Mouse (Mus musculus): ENCODE results near the gene Tcf25.

The Tcf25 gene

DNA sequence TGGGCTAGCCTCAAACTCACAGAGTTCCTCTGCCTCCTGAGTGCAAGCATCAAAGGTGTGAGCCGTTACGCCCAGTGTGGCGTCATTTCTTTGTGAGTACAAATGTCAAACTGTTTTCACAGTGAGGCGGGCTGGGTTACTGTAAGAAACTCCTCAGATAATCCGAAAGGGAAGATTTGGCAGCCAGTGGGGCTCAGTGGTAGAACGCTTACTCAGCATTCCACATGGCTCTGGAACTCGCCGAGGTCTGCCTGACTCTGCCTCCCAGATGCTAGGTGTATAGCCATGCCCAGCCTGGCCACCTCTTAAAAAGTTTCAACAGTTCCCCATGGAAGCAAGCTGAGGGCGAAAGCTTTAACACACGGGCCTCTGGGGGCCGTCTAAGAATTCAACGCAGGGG, 21.4 kb upstream of the Tcf25 start:
- DNase-seq: no peak

DNA sequence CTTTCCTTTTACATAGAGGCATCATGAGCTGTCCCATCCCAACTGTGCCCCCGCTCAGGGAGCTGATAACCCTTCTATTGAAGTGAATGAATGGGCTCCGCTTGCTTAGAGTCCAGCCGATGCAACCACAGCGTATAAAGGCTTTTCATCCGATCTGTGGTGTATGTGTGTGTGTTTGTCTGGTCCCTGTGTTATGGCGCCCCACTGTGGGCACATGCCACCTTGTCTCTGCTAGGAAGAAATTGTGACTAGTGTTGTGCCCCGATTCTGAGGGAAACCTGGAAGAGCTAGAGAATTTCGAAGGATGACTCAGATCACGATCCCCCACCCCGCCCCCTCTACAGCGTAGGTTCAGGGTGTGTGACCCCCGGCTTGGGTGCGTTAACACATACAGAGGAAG, 20.8 kb upstream of the Tcf25 start:
- peak; percentile 50 for DNase-seq

DNA sequence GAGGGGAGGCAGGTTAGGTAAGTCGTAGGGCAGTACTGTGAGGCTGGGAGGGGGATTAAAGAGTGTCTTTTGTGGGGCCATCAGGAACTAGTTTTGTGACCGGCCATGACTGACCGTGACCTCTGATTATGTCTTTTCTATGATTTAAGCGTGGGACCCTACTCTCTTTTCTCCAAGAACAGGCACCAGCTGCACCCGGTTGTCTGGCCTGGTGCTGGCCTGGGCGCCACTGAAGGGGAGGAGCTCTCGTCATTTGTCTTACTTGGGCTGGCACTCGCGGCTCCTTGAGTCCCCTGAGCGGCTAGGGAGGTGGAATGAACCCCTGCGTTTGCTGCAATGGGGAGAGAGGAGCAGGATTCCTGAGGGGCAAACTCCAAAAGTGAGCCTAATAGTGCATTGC, 20.3 kb upstream of the Tcf25 start:
- no peak for DNase-seq

DNA sequence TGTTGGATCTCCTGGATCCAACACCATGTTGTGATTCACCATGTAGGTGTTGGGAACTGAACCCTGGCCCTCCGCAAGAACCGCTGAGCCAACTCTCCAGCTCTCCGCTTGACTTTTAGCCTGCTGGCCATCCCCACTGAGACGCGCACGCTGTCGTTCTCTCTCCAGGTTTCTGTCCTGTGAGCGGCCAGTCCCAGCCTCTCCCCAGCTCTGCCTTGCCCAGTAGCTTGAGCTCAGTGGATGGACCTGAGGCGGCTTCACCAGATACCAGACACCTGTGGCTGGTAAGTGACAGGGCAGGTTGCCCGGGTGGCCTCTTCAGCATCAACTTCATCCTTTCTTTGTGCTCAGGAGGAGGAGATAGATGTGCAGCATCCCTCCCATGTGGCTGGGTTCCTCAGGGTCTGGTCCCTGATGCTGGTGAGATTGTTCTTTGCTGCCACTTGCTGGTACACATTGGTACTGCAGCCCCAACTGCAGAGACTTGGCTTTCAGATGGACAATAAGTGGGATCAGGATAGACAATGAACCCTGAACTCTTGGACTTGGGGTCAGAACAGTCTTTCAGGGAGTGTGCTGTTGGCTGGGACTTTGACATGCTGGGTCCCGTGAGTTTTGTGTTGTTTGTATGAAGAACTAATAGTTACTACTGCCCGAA, 12.3 kb upstream of the Tcf25 start:
- peak; percentile 75 for DNase-seq

DNA sequence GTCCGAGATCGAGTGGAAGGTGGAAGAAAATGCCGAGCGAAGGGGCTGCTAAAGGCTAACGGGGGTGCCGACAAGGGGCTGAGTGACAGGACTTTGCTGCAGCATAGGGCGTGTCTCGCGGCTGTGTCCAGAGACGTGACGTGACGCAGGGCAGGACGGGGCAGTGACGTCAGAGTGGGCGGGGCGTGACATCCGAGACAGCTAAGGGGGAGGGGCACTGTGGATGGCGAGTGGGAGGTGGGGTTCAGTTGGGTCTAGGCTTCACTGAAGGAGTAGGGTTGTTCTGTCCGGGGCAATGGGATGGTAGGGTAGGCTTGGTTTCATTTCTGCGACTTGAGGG, 656 bp downstream of the Tcf25 start:
- peak; percentile 95 for DNase-seq

DNA sequence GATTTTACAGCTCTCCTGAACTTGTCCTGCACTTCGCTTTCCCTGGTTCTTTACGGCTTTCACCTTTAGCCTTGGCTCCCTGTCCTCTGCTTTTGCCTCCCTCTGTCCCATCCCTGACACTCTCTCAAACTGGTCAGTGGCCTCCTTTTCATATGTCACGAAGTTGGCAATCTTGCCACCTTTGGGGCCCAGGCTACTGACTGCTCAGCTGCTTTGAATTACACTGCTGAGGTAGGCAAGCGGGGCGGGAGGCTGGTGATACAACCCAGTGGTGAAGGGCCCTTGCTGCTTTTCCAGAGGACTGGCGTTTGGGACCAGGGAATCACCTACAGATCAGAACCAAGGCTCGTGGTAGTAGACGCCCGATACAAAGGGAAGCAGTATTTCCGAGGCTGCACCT, 2.1 kb downstream of the Tcf25 start:
- no peak for DNase-seq

DNA sequence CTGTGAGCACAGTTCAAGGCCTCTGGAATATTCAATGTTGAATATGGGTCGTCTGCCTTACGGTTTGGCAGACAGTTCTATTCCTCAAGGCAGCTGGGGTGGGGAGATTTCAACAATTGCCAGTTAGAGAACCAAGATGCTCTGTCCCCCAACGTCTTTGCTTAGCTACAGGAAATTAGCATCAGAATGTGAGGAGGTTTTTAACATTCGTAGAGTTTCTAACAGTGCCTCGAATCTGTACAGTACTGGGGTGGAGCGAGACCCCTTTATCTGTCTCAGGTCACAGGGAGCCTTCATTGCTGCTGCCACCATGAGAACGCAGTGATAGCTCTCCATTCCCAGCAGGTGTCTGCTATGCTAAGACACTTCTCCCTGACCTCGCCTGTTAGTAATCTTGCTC, 2.6 kb downstream of the Tcf25 start:
- DNase-seq: no peak

DNA sequence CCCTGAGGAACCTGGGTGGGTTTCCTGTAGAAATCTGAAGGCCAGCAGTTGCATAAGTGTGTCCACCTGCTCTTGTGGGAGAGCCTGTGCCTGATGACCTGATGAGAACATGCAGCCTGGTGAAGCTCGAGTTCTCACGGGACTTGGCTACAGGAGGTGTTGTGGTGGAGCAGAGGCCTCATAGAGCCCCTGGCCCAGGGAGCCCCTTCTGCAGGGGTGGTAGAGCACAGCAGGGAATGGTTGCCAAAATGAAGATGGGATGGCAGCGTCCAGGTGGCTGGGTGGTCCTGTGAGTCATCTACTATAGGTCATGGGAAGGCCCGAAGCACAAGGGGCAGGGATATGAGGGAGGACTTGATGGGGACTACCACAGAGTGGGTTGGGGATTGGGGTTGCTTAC, 8.2 kb downstream of the Tcf25 start:
- DNase-seq: no peak

DNA sequence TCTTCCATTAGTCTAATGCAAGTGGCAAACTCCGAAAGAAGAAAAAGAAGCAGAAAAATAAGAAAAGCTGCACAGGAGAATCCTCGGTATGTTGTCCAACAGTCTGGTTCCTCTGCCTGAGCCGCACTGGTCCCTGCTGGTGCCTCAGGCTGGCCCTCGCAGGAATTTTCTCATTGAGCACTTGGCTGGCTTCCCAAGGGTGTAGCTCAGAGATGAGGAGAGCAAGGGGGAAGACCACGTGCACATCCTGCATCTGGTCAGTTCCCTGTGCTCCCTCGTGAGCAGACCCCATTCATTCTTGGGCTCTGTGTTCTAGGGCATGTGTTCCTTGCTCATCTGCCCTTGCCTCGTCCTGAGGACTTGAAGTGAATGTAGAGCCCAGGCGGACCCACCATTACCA, 9.0 kb downstream of the Tcf25 start:
- DNase-seq: no peak

DNA sequence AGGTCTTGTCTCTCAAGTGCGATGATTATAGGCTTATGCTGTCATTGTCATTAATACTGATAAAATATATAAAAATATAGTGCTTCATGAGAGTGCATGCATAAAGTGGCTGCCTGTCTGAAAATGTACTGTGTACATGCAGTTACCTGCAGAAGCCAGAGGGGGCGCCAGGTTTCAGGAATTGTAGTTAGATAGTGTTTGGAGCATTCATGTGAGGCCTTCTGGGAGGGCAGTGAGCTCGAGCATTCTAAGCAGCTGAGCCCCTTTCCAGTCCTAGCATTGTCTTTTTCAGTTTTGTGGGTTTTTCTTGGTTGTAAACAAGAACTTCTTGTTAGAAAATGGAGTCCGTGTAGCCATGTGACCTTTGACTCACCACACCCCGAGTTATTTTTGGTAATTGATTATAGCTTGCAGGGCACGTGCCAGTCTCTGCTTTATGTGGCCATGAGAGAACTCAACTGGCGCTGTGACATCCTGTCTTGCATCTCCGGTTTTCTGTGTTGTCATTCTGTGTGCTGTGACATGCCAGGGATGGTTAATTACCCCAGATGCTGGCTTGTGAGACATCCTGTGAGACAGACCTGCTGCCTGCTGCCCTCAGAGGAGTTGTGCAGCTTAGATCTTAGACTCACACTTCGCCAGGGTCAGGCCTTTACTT, 11.5 kb downstream of the Tcf25 start:
- peak; percentile 52 for DNase-seq

DNA sequence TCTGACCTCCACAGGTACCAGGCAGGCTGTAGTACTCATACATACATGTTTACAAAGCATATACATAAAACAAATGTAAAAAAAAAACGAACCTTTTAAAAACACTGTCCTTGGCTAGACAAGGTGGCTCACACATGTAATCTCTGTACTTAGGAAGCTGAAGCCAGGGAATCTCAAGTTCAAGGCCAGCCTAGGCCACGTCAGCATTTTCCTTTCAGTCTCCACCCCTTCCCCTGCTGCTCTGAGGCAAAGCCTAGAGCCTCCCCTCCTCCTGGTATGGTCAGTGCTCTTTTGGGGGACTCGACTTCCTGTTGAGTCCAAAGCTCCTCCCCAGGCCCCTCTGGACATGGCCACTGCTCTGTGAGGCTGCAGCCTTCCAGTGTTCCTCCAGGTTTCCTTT, 13.5 kb downstream of the Tcf25 start:
- no peak for DNase-seq

DNA sequence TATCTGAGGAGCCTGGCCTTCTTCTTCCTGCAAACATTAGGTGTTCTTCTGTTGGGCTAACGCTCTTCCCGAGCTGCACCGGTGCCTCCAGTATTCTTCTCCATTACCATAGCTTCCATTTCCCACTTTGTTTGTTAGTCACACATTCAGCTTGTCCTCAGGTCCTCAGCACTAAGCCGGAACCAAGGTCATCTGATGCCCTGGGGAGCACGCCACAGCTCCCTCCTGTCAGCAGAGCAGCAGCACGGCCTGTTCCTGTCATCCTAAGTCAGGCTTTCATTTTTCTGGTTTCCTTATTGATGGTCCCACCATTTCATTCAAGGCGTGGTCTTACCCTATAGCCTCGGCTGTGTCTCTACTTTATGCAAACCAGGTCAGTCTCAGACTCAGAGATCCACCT, 14.2 kb downstream of the Tcf25 start:
- no peak for DNase-seq

DNA sequence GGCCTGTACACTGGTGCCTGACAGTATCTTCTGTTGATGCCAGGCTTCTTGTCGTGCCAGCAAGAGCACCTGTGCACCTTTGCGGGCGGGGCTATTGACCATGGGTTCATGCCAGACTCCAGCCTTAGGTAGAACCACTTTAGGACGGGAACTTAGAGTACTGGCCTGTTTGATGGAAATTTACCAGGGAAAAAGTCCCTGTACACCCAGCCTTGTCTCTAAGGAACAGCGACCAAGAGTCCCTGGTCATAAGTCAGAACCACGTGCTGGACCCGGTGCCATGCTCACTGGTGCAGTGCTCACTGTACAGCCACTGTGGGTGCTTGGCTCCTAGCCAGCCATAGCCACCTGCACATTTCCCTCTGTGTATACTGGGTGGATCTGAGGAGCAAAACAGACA, 15.5 kb downstream of the Tcf25 start:
- no peak for DNase-seq

DNA sequence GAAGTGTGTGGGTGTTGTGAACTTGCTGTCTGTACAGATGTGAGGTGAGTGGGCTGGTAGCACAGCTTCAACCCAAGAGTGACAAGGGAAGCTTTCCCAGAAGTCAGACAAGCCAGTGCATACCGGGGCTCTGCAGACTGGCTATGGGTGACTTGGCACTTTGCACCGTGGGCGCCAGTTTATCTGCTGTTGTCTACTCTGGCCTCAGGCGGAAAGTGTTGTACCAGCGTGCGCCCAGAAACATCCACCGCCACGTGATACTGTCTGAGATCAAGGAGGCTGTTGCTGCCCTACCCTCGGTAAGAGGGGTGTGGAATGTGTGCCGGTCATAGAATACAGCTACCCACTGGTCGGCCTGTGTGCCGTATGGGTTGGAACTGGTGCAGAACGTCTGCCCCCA, 24.8 kb downstream of the Tcf25 start:
- DNase-seq: no peak

DNA sequence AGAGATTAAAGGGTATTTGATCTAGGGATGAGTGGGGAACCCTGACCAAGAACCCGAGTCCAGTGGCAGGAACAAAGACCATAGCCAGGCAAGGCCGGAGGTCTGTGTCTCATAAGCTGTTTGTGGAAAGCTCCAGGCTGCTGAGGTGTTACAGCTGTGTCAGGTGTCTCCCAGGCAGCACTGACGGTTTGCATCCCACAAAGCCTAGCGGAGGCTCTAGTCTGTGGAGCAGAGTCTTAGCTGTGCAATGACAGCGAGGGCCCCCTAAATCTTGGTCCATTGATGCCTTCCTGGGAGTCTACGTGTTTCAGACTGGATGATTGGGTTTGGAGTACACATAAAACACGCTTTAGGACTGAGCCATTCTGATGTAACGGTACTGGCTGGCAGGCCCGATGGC, 28.4 kb downstream of the Tcf25 start:
- no peak for DNase-seq

DNA sequence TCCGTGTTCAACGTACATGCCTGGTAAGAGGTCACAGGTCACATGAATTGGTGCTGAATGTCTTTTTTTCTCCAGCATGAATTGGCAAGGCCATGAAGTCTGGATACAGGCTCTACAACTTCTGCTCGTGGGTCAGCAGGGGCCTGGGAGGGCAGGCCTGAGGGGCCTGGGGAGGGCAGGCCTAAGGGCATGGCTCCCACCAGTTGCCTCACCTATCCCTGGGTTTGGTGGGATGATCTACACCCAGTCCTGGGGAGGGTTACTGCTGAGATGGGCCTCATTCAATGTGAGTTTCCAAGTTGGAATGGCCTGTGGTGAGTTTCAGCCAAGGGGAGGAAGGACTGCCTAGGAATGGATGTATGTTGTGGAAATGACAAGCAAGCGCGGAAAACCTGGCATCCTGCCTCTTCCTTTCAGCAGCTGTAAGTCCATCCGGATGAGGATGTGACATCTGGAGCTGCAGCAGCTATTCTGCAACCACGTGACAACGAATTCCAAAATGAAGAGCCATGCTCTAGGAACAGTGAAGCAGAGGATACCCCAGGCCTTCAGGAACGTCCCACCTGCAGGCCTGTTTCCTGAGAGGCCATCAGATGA, 29.3 kb downstream of the Tcf25 start:
- DNase-seq: no peak

DNA sequence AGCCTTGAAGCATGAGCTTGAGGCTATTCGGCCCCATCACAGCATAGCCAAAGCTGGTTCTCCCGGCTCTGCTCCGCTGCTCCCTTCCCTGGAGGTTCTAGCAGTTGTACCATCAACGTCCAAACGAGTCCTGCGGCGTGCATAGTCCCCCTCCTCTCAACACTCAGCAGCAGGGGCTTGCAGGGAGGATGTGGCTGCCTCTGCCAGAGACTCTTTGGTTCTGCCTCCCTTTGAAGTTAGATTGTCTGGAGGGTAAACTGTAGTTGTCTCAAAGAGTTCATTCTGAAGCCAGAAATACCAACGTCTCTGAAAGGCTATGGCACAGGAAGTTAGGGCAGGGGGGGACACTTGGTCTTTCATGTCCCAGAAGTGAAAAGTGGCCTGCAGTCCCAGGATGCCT, 31.0 kb downstream of the Tcf25 start:
- no peak for DNase-seq

DNA sequence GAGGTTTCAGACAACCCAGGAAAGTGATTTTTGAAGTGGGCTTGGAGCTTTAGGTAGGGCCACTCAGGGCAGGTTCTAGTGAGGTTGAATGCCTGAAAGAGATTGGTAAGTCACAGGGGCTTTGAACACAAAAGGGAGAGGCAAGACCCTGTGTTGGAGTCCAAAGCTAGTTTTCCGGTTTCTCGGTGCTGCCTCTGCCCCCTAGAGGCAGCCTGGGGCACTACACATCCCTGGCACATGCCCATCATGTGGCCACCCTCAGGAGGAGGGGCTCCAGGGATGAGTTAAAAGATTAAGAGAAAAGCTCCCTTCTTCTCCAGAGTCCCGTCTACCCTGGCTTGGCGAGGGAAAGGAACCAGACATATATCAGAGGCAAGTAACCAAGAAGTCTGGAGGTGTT, 33.2 kb downstream of the Tcf25 start, which contains the start of gene Mc1r:
Gene Mc1r, plus strand, starts transcription at position 322 of the 400 bp plus-strand sequence.
- DNase-seq: peak; percentile 72

DNA sequence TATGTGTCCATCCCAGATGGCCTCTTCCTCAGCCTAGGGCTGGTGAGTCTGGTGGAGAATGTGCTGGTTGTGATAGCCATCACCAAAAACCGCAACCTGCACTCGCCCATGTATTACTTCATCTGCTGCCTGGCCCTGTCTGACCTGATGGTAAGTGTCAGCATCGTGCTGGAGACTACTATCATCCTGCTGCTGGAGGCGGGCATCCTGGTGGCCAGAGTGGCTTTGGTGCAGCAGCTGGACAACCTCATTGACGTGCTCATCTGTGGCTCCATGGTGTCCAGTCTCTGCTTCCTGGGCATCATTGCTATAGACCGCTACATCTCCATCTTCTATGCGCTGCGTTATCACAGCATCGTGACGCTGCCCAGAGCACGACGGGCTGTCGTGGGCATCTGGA, 34.1 kb downstream of the Tcf25 start:
- DNase-seq: no peak

DNA sequence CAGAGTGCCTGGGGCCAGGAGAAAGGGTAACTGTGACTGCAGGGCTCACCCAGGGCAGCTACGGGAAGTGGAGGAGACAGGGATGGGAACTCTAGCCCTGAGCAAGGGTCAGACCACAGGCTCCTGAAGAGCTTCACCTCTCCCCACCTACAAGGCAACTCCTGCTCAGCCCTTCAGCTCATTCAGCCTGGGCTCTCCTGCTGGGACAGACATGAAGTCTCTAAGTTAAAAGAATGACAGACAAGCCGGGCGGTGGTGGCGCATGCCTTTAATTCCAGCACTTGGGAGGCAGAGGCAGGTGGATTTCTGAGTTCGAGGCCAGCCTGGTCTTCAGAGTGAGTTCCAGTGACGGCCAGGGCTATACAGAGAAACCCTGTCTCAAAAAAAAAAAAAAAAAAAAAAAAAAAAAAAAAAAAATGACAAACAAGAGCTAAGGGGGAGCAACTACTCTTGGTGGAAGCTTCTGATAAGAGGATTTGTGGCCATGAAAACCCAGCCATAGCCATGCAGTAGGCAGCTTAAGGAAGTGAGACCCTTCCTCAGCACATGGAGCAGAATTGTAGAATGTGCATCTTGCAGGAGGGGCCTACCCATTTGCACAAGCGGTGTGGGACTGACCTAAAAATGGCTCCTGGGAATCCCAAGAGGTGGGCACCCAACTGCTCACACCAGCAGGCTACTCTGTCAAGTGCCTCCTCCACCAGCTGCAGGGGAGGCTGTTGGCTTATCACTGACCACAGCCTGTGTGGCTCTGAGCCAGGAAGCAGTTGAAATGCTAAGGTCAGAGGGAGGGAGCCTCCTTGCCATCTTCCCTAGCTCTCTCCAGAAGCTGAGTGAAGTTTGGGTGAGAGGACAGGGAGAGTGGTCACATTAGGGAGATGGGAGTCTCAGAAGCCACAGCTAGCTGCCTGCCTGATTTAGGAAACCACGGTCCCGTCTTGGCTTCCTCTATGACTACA, 35.3 kb downstream of the Tcf25 start:
- DNase-seq: peak; percentile 61

DNA sequence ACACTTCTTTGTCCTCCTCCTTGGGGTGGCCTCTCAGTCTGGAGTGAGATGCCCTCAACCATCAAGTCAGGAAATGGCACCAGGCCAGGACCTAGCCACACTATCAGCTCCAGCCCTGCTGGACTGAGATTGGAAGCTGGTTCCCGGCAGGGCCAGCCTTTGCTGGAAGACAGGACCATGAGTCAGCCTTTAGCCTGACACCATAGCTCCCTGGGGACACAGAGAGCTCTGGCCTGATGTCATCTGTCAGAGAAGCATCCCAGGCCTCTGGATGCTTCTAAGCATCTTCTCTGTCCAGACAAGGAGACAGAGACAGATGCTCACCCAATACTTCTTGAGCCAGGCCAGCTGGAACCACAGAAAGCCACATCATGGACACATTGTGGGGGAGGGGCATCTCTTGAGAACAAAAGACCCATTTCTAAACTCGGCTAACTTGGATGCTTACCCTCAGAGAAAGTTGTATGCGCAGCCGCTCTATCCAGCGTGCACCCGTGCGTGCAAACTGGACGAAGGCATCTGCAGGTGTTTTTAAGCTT, 36.6 kb downstream of the Tcf25 start:
- DNase-seq: no peak

DNA sequence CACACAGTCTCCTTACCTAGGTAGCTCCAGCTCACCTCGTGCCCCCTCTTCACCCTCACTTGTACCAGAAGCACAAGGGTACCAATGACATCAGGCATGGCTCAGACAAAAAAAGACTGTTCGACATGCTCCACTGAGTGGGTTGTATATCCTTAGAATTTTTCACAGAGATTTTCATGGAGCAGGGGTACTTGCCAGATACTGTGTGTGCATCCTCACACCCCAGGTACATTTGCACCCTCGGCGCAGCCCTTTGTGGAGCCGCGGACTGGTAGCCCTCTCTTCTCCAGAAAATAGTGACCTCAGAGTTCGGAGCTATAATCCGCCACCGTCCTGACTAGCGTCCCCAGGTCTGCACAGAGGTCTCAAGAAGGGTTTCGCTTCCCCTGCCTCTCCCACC, 37.2 kb downstream of the Tcf25 start:
- no peak for DNase-seq

DNA sequence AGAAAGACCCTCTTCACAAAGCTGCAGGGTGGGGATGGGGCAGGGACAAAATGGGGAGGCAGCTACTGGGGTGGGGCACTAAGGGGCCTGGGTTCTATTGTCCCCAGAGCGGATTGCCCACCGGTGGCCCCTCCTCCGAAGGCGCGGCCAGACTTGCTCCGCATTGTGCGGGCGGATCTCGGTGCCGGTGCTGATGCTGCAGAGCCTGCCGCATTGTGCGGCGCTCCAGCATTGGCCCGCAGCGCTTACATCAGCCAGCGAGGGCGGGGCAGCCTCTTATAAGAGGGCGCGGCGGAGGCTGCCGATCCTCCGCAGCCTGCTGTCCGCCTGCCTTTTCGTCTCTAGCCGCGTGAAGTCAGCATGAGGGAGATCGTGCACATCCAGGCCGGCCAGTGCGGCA, 37.7 kb downstream of the Tcf25 start, which contains the start of gene Tubb3:
Gene Tubb3, plus strand, starts transcription at position 179 of the 400 bp plus-strand sequence.
- DNase-seq: peak; percentile 74

Data from liver (tissue).